Mouse (Mus musculus): ENCODE results near the gene Nol3. TPM values are rescaled to one million over a fixed set of nuclear protein-coding genes. Genes with fewer than 3 reads are reported as not detected.

Gene Nol3
- 1 to 10 TPM in 1 of 2 experiments, not detected in 1; 1.6 TPM for polyA plus RNA-seq (2017; shearing (Covaris generic))

DNA sequence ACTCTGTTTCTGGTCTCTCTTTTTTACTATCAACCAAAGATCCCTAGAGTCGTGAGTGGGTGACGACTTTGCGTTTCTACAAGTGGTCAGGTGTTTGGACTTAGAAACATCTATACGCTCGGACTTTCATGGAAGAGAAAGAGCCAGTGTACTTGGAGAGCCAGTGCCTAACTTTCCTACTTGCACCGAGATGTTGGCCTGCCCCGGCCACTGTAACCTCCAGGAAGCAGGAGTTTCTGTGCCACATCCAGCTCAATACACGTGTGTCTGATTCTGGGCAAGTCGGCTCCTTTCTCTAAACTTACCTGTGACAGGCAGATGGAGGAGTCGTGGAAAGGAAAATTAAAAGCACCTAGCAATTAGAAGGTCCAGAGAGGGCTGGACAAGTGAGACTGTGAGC lies at the start of gene Nol3:
Gene Nol3 (plus strand): TSS at position 301 of the 400 bp plus-strand sequence.

DNA sequence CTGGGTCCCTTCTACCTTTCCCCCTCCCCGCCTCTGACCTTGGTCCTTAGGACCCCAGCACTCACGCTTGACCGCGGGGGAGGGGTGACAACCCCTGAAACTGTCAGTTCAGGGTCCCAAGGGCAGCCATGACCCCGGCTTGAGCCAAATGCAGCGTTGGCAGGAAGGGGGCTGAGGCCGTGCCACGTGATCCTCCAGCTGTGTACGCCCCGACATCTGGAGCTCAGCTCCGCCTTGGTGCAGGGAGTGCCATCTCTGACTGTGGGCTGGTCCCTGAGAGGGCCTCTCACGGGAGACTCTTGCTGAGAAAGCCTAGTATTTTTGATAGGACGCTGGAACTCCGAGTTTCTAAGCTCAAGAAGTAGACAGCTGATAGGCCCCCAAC lies 21.0 kb upstream of the Nol3 start, which contains the start of gene B3gnt9:
Gene B3gnt9 (minus strand): TSS at position 188 of the 385 bp plus-strand sequence.

DNA sequence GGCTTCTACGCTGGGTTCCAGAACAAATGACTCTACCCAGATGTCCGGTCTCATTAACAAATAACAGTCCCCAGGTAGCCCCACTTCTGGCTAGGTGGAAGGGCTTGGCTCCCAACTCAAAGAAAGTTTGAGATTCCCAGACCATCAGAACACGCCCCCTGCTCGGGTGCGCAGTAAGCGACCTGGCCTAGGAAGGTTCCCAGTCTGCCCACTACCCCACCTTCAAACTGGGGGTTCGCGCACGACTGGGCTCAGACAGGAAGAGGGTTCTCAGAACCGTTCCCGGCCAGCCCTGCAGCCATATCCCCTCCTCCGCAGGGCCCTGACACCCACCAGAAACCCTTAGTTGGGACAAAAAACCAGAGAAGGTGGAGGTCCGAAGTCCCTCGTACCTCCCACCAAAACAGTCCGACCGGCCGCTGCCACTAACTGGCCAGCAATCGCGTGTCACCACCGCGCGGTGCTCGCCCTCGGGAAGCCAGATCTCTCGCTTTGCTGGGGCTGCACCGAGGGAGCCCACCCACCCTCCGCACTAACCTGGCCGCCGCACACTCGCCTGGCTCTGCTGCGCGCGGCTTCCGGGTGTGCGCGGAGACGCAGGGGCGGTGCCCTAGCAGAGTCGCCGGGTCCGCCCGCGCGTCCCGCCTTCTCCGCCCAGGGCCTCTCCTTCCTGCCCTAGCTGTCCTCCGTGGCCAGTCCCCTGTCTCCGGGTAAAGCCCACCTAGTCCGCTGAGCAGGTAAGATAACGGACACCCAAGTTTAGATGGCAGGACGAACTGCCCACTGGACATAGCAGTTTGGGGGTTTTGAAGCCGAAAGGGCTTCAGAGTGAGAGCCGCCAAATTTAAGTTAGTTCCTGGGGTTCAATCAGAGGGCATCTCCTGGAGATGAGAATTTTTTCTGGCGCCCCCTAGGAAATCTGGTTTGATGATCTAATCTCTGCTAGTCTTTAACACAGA lies 11.6 kb upstream of the Nol3 start, which contains the start of the genes Tradd and Fbxl8:
Gene Tradd (minus strand): TSS at position 586 of the 959 bp plus-strand sequence.
Gene Fbxl8 (plus strand): TSS at position 625 of the 959 bp plus-strand sequence.

DNA sequence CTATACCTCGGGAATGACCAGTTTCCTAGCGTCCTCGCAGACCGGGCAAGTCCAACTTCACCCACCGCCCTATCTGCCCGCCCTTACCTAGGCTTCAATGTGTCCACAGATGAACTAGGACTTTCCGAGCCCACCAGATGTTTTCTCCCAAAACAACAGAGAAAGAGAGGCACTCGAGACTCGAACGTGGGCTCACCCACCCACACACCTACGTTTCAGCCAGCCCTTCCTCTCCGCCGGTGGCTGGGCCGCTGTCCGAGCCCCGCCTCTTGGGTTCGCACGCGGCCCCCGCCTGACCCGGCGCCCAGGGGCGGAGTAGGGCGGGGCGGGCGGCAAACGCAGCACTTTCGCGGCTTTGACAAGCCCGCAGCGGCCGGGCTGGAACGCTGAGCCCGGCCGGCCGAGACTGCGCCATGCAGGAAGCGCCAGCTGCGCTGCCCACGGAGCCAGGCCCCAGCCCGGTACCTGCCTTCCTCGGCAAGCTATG lies 6.4 kb upstream of the Nol3 start, which contains the start of gene Hsf4:
Gene Hsf4 (plus strand): TSS at position 341 of the 487 bp plus-strand sequence.

DNA sequence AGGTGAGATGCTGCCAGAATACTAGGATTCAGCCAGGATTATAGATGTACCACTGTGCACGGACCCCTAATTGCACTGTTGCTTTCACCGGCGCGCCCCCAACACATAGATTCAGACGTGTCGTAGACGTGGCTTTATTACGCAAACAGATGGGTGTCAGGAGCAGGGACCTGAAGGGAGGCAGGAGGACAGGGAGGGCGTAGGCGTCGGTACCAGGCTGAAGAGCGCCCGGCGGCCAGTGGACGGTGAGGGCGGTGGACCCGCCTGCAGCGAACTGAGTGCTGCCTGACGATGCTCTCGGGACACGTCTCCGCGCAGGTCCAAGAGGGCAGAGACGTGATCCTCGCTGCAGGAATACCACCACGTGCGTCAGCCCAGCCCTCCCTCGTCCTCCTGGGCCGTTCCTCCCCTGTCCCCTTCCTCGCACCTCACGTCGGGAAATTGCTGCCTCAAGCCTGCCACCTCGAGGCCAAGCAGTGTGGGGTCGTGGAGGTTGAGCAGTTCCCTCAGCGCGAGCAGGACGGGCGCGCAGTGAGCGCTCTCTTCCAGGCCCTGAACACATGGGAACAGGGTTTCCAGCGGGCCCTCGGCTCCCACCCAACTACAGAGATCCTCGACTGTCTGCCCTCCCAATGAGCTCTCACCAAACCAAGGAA lies 14.0 kb downstream of the Nol3 start, which contains the start of gene 4931428F04Rik:
Gene 4931428F04Rik (minus strand): TSS at position 60 of the 656 bp plus-strand sequence.

DNA sequence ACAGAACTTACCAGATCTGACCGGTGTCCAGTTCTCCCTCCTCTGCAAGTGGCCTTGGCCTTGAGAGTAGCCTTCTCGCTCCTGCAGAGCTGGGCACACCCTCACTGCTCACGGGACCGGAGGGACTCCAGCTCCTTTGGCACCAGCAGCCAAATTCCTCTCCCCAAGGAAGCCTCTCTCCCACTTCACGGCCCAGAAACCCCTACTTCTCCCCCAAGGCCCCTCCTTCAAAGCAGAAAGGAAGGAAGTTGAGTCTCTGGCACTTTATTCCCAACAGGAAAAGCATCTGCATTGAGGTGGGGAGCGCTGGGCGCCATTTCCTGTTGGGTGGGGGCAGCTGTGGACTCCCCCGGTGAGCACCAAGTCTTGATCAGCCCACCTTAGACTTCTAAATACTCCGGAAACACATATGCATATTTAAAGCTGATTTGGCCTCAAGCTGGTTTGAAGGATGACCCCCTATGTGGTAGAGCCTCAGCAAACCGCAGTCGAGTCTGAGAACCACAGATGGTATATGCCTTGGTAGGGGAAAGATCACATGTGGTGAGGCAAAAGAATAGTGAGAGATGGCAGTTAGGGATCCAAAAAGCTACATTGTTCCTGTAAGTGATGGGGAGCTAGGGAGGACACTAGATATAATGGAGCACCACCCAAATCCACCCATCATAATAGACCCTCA lies 20.1 kb downstream of the Nol3 start, which contains the start of gene Exoc3l:
Gene Exoc3l (minus strand): TSS at position 207 of the 679 bp plus-strand sequence.

DNA sequence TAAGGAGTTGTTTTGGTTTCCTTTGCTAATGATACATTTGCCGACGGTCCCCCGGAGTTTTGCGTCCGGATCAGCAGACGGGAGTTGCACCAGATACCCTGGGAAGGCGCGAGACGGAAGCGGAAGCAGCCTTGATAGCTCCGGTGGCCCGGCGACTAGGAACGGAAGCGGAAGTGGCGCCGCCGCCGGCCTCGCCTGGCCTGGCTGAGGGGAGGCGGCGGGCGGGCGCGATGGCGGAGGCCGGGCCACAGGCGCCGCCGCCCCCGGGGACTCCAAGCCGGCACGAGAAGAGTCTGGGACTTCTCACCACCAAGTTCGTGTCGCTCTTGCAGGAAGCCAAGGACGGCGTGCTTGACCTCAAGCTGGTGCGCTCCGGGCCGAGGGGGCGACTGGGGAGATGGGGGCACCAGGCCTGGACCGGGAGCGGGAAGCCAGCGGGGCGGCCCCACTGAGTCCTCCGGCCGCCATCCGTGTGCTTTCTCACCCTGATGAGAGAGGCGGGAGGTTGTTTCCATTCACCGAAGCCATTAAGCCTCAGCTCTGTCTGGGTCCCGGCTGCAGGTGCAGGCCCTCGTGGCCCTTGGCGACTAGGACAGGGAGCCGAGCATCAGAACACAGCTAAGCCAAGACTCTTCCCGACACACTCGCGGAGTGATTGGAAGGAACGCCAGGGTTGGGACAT lies 21.7 kb downstream of the Nol3 start, which contains the start of gene E2f4:
Gene E2f4 (plus strand): TSS at position 153 of the 682 bp plus-strand sequence.

DNA sequence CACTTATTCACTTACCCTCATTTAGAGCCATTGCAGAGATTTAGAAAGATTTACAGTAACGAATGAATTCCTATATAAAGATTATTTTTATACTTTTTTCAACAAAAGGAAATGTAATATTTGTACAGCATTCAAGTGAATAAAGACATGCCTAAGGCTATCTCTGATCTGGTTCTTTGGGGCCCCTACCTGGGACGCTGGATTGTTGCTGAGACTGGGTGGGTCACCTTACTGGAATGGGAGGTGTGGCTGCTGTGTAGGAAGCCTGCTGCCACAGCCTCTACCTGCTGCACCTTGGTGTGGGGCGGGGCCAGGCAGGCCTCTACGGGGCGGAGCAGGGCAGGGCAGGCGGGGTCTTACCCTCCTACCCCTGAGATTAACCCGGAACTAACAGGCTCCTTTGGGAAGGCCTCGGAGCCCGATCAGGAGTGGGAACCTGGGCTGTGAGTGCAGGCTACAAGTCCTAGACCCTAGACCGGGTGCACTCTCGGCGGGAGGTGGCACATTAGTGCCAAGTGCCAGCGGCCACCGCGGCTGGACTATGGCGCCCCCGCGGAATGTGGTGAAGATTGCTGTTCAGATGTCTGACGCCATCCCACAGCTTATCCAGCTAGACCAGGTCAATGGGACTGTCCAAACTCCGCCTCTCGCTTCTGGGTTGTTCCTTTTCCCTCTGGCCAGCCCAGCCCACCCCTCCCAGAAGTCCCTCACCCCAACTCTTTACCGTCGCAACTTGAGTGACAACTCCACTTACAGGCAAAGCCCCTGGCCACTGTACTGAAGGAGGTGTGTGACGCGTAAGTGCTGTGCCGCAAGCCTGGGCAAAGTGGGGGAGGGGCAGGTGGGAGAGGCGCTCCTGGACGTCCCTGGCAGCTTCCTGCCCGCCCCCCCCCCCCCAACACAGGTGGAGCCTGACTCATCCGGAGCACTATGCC lies 29.5 kb downstream of the Nol3 start, which contains the start of gene Elmo3:
Gene Elmo3 (plus strand): TSS at position 391 of the 935 bp plus-strand sequence.

DNA sequence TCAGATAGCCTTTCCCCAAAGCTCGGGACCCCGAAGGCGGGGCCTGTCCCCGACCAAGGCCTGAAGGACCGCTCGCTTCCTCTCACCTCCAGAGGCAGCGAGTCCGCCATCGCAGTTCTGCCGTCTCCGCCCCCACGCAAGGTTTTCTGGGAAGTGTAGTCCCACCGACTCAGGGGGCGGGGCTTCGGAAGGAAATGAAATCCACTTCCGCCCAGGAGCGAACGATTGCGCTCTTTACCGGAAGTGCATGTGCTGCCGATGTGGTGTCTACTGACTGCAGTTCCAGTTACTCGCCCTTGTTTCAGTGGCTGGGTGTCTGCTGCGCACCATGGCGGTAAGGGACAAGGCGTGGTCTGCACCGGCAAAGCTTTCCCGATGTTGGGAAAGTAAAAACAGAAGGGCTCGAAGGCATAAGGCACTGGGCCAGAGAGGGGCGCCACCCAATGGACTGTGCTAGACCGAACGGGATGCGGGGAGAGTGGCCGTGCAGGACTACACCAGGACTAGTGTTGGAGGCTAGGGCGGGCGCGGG lies 50.3 kb downstream of the Nol3 start, which contains the start of the genes Lrrc29 and Tmem208:
Gene Lrrc29 (minus strand): TSS at position 138 of the 532 bp plus-strand sequence.
Gene Tmem208 (plus strand): TSS at position 214 of the 532 bp plus-strand sequence.

Other genes starting within 250 kb of the Nol3 start
- gene Ces3a, start 227.5 kb upstream of the Nol3 start, polyA plus RNA-seq (2017; shearing (Covaris generic)), result under 1 TPM in 1 of 2 experiments, not detected in 1; 0.36 TPM
- gene Ces3b, start 192.4 kb upstream of the Nol3 start, polyA plus RNA-seq (2017; shearing (Covaris generic)), result under 1 TPM; 0.12 to 0.49 TPM
- 1 to 10 TPM in 1 of 2 experiments, under 1 TPM in 1; 0.31 to 1.2 TPM for gene Ces4a, start 144.3 kb upstream of the Nol3 start, polyA plus RNA-seq (2017; shearing (Covaris generic))
- gene Cbfb, start 105.5 kb upstream of the Nol3 start, polyA plus RNA-seq (2017; shearing (Covaris generic)), result 100 to 1,000 TPM; 106 to 136 TPM
- gene D230025D16Rik, start 51.0 kb upstream of the Nol3 start, polyA plus RNA-seq (2017; shearing (Covaris generic)), result 10 to 100 TPM; 26.1 to 30.7 TPM
- gene B3gnt9, start 21.0 kb upstream of the Nol3 start, polyA plus RNA-seq (2017; shearing (Covaris generic)), result 1 to 10 TPM; 1.7 to 2.5 TPM
- 10 to 100 TPM; 66.5 to 74.3 TPM for gene Tradd, start 11.5 kb upstream of the Nol3 start, polyA plus RNA-seq (2017; shearing (Covaris generic))
- gene Fbxl8, start 11.5 kb upstream of the Nol3 start, polyA plus RNA-seq (2017; shearing (Covaris generic)), result 10 to 100 TPM; 23.3 to 29.8 TPM
- 1 to 10 TPM in 1 of 2 experiments, under 1 TPM in 1; 0.88 to 1.1 TPM for gene Hsf4, start 6.3 kb upstream of the Nol3 start, polyA plus RNA-seq (2017; shearing (Covaris generic))
- 1 to 10 TPM; 1.9 to 4.2 TPM for gene 4931428F04Rik, start 13.7 kb downstream of the Nol3 start, polyA plus RNA-seq (2017; shearing (Covaris generic))
- gene Exoc3l, start 20.0 kb downstream of the Nol3 start, polyA plus RNA-seq (2017; shearing (Covaris generic)), result 1 to 10 TPM; 2.0 to 2.1 TPM
- 100 to 1,000 TPM; 150 to 169 TPM for gene E2f4, start 21.5 kb downstream of the Nol3 start, polyA plus RNA-seq (2017; shearing (Covaris generic))
- 10 to 100 TPM in 1 of 2 experiments, 1 to 10 TPM in 1; 7.2 to 14.4 TPM for gene Elmo3, start 29.5 kb downstream of the Nol3 start, polyA plus RNA-seq (2017; shearing (Covaris generic))
- 1 to 10 TPM; 1.9 to 2.7 TPM for gene Lrrc29, start 50.1 kb downstream of the Nol3 start, polyA plus RNA-seq (2017; shearing (Covaris generic))
- gene Tmem208, start 50.2 kb downstream of the Nol3 start, polyA plus RNA-seq (2017; shearing (Covaris generic)), result 100 to 1,000 TPM; 128 to 130 TPM
- gene Fhod1, start 71.8 kb downstream of the Nol3 start, polyA plus RNA-seq (2017; shearing (Covaris generic)), result 1 to 10 TPM; 1.0 to 1.8 TPM
- under 1 TPM; 0.28 to 0.60 TPM for gene Slc9a5, start 72.7 kb downstream of the Nol3 start, polyA plus RNA-seq (2017; shearing (Covaris generic))
- 1 to 10 TPM in 1 of 2 experiments, not detected in 1; 1.1 TPM for gene Plekhg4, start 97.1 kb downstream of the Nol3 start, polyA plus RNA-seq (2017; shearing (Covaris generic))
- 1 to 10 TPM in 1 of 2 experiments, under 1 TPM in 1; 0.65 to 1.3 TPM for gene Kctd19, start 137.4 kb downstream of the Nol3 start, polyA plus RNA-seq (2017; shearing (Covaris generic))
- under 1 TPM in 1 of 2 experiments, not detected in 1; 0.53 TPM for gene Lrrc36, start 137.4 kb downstream of the Nol3 start, polyA plus RNA-seq (2017; shearing (Covaris generic))
- gene Tppp3, start 195.4 kb downstream of the Nol3 start, polyA plus RNA-seq (2017; shearing (Covaris generic)), result under 1 TPM in 1 of 2 experiments, not detected in 1; 0.64 TPM
- 1 to 10 TPM; 4.3 to 6.1 TPM for gene Zdhhc1, start 220.8 kb downstream of the Nol3 start, polyA plus RNA-seq (2017; shearing (Covaris generic))
- gene Hsd11b2, start 242.6 kb downstream of the Nol3 start, polyA plus RNA-seq (2017; shearing (Covaris generic)), result not detected